Mouse (Mus musculus) MEL (cell line): ENCODE data around the gene Zfp64. TPM values are rescaled to one million over a fixed set of nuclear protein-coding genes. Genes with fewer than 3 reads are reported as not detected.

Source experiments
- DNase-seq: peaks from one replicate; pipeline ENCODE4 v3.0.0; 2011; ENCODE audit warnings: low read depth, low spot score
- H3K27ac ChIP-seq: 2 replicates; pipeline ENCODE4 v1.5.1; 2012; ENCODE audit warnings: low read depth, mild to moderate bottlenecking, control low read depth, low read length, moderate library complexity; ENCODE audit not compliant: control insufficient read depth
- H3K27me3 ChIP-seq, 2 experiments: fragments of 150-350 bp in 1 of 2; sonication (generic) in 1 of 2; 2 replicates each; pipeline ENCODE4 v1.6.1; 2012; ENCODE audit warnings: low read length in 2 of 2, mild to moderate bottlenecking in 2 of 2, improper control_type of control experiment in 1 of 2, moderate library complexity in 1 of 2; ENCODE audit not compliant: insufficient read depth in 2 of 2, control insufficient read depth in 1 of 2
- H3K36me3 ChIP-seq, 2 experiments: 2 replicates each; pipeline ENCODE4 v1.6.1; 2012 to 2014; ENCODE audit warnings: low read length in 2 of 2, improper control_type of control experiment in 1 of 2, inconsistent platforms in 1 of 2, mild to moderate bottlenecking in 1 of 2; ENCODE audit not compliant: insufficient read depth in 2 of 2, control insufficient read depth in 1 of 2
- H3K4me1 ChIP-seq, 2 experiments: fragments of 150-350 bp in 1 of 2; sonication (generic) in 1 of 2; 2 replicates each; pipeline ENCODE4 v1.6.1; 2012; ENCODE audit warnings: low read length in 2 of 2, improper control_type of control experiment in 1 of 2, mild to moderate bottlenecking in 1 of 2; ENCODE audit not compliant: insufficient read depth in 2 of 2, control insufficient read depth in 1 of 2
- H3K4me3 ChIP-seq, 2 experiments: fragments of 150-350 bp in 1 of 2; sonication (generic) in 1 of 2; 2 replicates each; pipeline ENCODE4 v1.5.1; 2012; ENCODE audit warnings: low read depth in 2 of 2, low read length in 2 of 2, mild to moderate bottlenecking in 2 of 2, moderate library complexity in 2 of 2, control low read depth in 1 of 2, improper control_type of control experiment in 1 of 2; ENCODE audit not compliant: control insufficient read depth in 1 of 2, insufficient read depth in 1 of 2
- H3K79me2 ChIP-seq: 2 replicates; pipeline ENCODE4 v1.6.1; 2012; ENCODE audit warnings: mild to moderate bottlenecking, low read length, moderate library complexity; ENCODE audit not compliant: control insufficient read depth, poor library complexity, insufficient read depth
- H3K9ac ChIP-seq: 2 replicates; pipeline ENCODE4 v1.6.1; 2012; ENCODE audit warnings: low read depth, mild to moderate bottlenecking, control low read depth, low read length, moderate library complexity; ENCODE audit not compliant: control insufficient read depth, poor library complexity, severe bottlenecking
- H3K9me3 ChIP-seq: fragments of 150-350 bp; sonication (generic); replicated peaks from 2 replicates; pipeline ENCODE4 v1.6.1; 2012; ENCODE audit warnings: mild to moderate bottlenecking, low read length, improper control_type of control experiment, moderate library complexity; ENCODE audit not compliant: insufficient read depth
- BHLHE40 ChIP-seq: IDR thresholded peaks from 2 replicates; pipeline ENCODE4 v1.6.1; 2012; ENCODE audit warnings: low read depth, mild to moderate bottlenecking, inconsistent platforms, low read length, improper control_type of control experiment, borderline replicate concordance
- CHD2 ChIP-seq: IDR thresholded peaks from 2 replicates; pipeline ENCODE4 v1.6.1; 2011; ENCODE audit warnings: low read length, improper control_type of control experiment
- ELF1 ChIP-seq: IDR thresholded peaks from 2 replicates; pipeline ENCODE4 v1.6.1; 2014; ENCODE audit warnings: low read depth, mild to moderate bottlenecking, inconsistent platforms, low read length, improper control_type of control experiment, moderate library complexity
- ETS1 ChIP-seq: IDR thresholded peaks from 2 replicates; pipeline ENCODE4 v1.6.1; 2012; ENCODE audit warnings: low read depth, mild to moderate bottlenecking, inconsistent platforms, low read length, improper control_type of control experiment, moderate library complexity
- GABPA ChIP-seq: IDR thresholded peaks from 2 replicates; pipeline ENCODE4 v1.6.1; 2012; ENCODE audit warnings: low read depth, mild to moderate bottlenecking, inconsistent platforms, low read length, improper control_type of control experiment, moderate library complexity
- GATA1 ChIP-seq: IDR thresholded peaks from 2 replicates; pipeline ENCODE4 v1.6.1; 2011; ENCODE audit warnings: low read depth, low read length, improper control_type of control experiment
- KAT2A ChIP-seq: conservative IDR thresholded peaks from 2 replicates; pipeline ENCODE4 v1.6.1; 2012; ENCODE audit warnings: low read depth, low read length, improper control_type of control experiment, inconsistent platforms
- MAX ChIP-seq: IDR thresholded peaks from 2 replicates; pipeline ENCODE4 v1.6.1; 2011; ENCODE audit warnings: low read length, improper control_type of control experiment
- MYB ChIP-seq: IDR thresholded peaks from 2 replicates; pipeline ENCODE4 v1.6.1; 2011; ENCODE audit warnings: mild to moderate bottlenecking, low read depth, low read length, improper control_type of control experiment
- MYC ChIP-seq: IDR thresholded peaks from 2 replicates; pipeline ENCODE4 v1.6.1; 2011; ENCODE audit warnings: low read depth, mild to moderate bottlenecking, low read length, improper control_type of control experiment, moderate library complexity
- NELFE ChIP-seq: IDR thresholded peaks from 2 replicates; pipeline ENCODE4 v1.6.1; 2011; ENCODE audit warnings: low read depth, low read length, improper control_type of control experiment
- NRF1 ChIP-seq: IDR thresholded peaks from 2 replicates; pipeline ENCODE4 v1.6.1; 2014; ENCODE audit warnings: low read depth, mild to moderate bottlenecking, inconsistent platforms, low read length, improper control_type of control experiment, moderate library complexity; ENCODE audit not compliant: poor library complexity, insufficient read depth, severe bottlenecking
- POLR2A ChIP-seq, 2 experiments: IDR thresholded peaks; 2 replicates each; pipeline ENCODE4 v1.6.1; 2011 to 2012; ENCODE audit warnings: low read length in 2 of 2, mild to moderate bottlenecking in 2 of 2, control low read depth in 1 of 2, improper control_type of control experiment in 1 of 2, low read depth in 1 of 2, moderate library complexity in 1 of 2; ENCODE audit not compliant: control insufficient read depth in 1 of 2, insufficient read depth in 1 of 2, poor library complexity in 1 of 2
- POLR2AphosphoS2 ChIP-seq: IDR thresholded peaks from 2 replicates; pipeline ENCODE4 v1.6.1; 2011; ENCODE audit warnings: low read length, improper control_type of control experiment
- POLR2AphosphoS5 ChIP-seq: IDR thresholded peaks from 2 replicates; pipeline ENCODE4 v1.6.1; 2012; ENCODE audit warnings: low read depth, borderline replicate concordance, mild to moderate bottlenecking, inconsistent platforms, low read length, moderate library complexity, mixed read lengths
- RAD21 ChIP-seq: IDR thresholded peaks from 2 replicates; pipeline ENCODE4 v1.6.1; 2011; ENCODE audit warnings: mild to moderate bottlenecking, low read depth, low read length, improper control_type of control experiment
- SMC3 ChIP-seq: IDR thresholded peaks from 2 replicates; pipeline ENCODE4 v1.6.1; 2011; ENCODE audit warnings: low read depth, low read length, improper control_type of control experiment
- TAL1 ChIP-seq: IDR thresholded peaks from 2 replicates; pipeline ENCODE4 v1.6.1; 2012; ENCODE audit warnings: mild to moderate bottlenecking, inconsistent platforms, low read length, moderate library complexity, mixed read lengths
- USF1 ChIP-seq: IDR thresholded peaks from 2 replicates; pipeline ENCODE4 v1.6.1; 2014; ENCODE audit warnings: low read depth, mild to moderate bottlenecking, inconsistent platforms, low read length, improper control_type of control experiment, moderate library complexity
- USF2 ChIP-seq, 2 experiments: IDR thresholded peaks; 2 replicates each; pipeline ENCODE4 v1.6.1; 2011 to 2012; ENCODE audit warnings: improper control_type of control experiment in 2 of 2, low read length in 2 of 2, borderline replicate concordance in 1 of 2, inconsistent platforms in 1 of 2, low read depth in 1 of 2, mild to moderate bottlenecking in 1 of 2; ENCODE audit not compliant: insufficient read depth in 1 of 2
- ZMIZ1 ChIP-seq: IDR thresholded peaks from 2 replicates; pipeline ENCODE4 v1.6.1; 2012; ENCODE audit warnings: low read depth, mild to moderate bottlenecking, inconsistent platforms, low read length, improper control_type of control experiment, moderate library complexity
- ZNF384 ChIP-seq: IDR thresholded peaks from 2 replicates; pipeline ENCODE4 v1.6.1; 2012; ENCODE audit warnings: low read depth, mild to moderate bottlenecking, inconsistent platforms, low read length, improper control_type of control experiment
- polyA plus RNA-seq, 2 experiments: library from polyadenylated mRNA; stranded (reverse) in 1 of 2; unstranded in 1 of 2; fragments of >175 nt in 1 of 2; fragments of >200 nt in 1 of 2; gene quantifications; 2 replicates each; pipeline versions ENCODE4 v1.2.1 to v1.2.4; 2012; ENCODE audit warnings: low replicate concordance in 2 of 2, low read depth in 1 of 2; ENCODE audit not compliant: insufficient read length in 2 of 2, insufficient read depth in 1 of 2, missing spikeins in 1 of 2
- total RNA-seq: library from RNA; depleted of rRNA; stranded (reverse); fragments of 300-350 nt; gene quantifications from 2 replicates; pipeline ENCODE4 v1.2.3, GENCODE M21; 2012

Gene Zfp64
- total and polyA plus RNA-seq, 3 experiments: 22.4 to 35.8 TPM; not detected in 1

DNA sequence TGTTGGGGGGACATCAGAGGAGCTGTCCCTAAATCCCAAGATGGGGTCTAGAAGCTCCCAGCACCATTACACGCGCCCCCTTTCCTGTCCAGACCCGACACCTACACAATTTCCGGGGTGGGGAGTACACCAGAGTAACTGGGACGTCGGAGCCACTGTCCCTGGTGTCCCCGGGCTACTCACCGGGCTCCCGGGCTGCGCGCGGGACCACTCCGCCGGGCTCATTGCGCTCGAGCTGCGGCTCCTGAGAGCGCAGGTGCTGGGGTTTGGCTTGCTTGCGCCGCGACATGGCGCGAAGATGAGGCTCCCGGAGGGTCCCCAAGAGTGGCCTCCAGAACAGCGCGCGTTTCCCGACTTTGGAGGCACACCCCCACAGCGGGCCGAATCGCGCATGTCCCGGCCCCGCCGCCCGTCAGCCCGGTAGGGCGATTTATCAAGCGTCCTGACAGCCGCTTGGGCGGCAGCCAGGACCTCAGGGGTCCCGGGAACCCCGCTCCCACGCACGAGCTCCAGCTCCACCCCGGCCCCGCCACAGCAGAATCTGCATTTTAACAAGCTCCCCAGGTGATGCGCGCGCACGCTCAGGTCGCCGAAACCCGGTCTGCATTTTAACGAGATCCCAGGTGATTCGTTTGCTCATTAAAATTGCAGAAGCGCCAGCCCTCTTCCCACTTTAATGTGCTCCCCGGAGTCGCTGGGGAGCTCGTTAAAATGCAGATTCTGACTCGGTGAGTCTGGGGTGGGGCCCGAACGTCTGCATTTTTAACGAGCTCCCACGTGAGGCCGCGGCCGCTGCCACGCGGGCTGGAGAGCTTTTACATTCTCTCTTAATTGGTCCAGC, 43.1 kb downstream of the Zfp64 start:
- H3K4me1 ChIP-seq: no peaks in the 10 kb centered on the region
- no peaks in the 10 kb centered on the region for H3K36me3 ChIP-seq
- H3K9me3 ChIP-seq: no peaks in the 10 kb centered on the region
- no peak overlapping the region for H3K9ac ChIP-seq
- no peaks in the 10 kb centered on the region for H3K79me2 ChIP-seq
- no peak overlapping the region for H3K4me3 ChIP-seq
- no peak for TF ChIP-seq ETS1
- no peak for TF ChIP-seq KAT2A
- no peak for TF ChIP-seq POLR2AphosphoS2
- no peak for TF ChIP-seq MYC
- TF ChIP-seq MYB: no peak
- no peak for TF ChIP-seq NELFE
- no peak for TF ChIP-seq ZMIZ1
- no peak for TF ChIP-seq USF2 (IDR thresholded peaks at IDR 0.05; ENCODE audit: borderline replicate concordance in 1 of 2, insufficient read depth in 1 of 2, low read depth in 1 of 2, low read length in 2 of 2)
- TF ChIP-seq ELF1: no peak
- TF ChIP-seq SMC3: no peak
- no peak for TF ChIP-seq POLR2AphosphoS5
- no peak for TF ChIP-seq USF1
- TF ChIP-seq GATA1: no peak
- no peak for TF ChIP-seq POLR2A (IDR thresholded peaks at IDR 0.05; ENCODE audit: control insufficient read depth in 1 of 2, insufficient read depth in 1 of 2, low read depth in 1 of 2, low read length in 2 of 2, poor library complexity in 1 of 2)
- TF ChIP-seq CHD2: no peak
- no peak for DNase-seq
- H3K27ac ChIP-seq: no peak overlapping the region
- H3K27me3 ChIP-seq: no peaks in the 10 kb centered on the region

DNA sequence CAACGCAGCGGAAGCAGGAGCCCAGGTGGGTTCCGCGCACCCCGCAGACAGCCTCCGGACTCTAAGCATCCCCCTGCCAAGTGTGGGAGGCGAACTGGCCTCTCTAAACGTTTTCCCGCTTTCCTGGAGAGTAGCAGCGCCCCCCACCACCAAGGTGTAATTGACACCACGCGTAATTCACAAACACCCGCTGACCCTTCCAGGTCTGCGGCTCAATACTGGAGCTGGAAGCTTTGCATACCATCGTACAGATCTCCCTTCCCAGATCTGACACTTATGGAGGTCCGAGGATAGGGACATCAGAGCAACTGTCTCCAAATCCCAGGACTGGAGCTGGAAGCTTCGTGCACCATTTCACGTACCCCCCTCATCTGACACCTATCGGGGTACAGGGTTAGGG, 43.9 kb downstream of the Zfp64 start:
- Histone ChIP-seq H3K4me1 (no peaks in the 10 kb centered on the region), H3K27ac (no peak overlapping the region), H3K36me3 (no peaks in the 10 kb centered on the region), H3K79me2 (no peaks in the 10 kb centered on the region), H3K9ac (no peak overlapping the region), H3K27me3 (no peaks in the 10 kb centered on the region), H3K9me3 (no peaks in the 10 kb centered on the region), H3K4me3 (no peak overlapping the region)
- DNase-seq: no peak
- TF ChIP-seq ZNF384 (no peak), TAL1 (no peak), USF1 (no peak), GABPA (no peak), RAD21 (no peak), BHLHE40 (no peak), ELF1 (no peak), MAX (no peak), NRF1 (no peak), KAT2A (no peak)
